Mouse (Mus musculus) bone marrow macrophage, adult 2 months (primary cell): ENCODE measurements at regions not wholly inside any gene's neighbourhood (a gene's known extent, or its start where the extent isn't known, plus 50 kb on each side); places are given as distances from the start of the nearest gene placed in this dataset.

Experiments
- H3K27ac ChIP-seq: 2 replicates; pipeline ENCODE4 v1.5.1; 2012; ENCODE audit warnings: low read depth, low read length; ENCODE audit not compliant: insufficient read depth
- H3K4me1 ChIP-seq: 2 replicates; pipeline ENCODE4 v1.6.1; 2012; ENCODE audit warnings: low read length; ENCODE audit not compliant: control insufficient read depth, insufficient read depth
- H3K4me3 ChIP-seq: 2 replicates; pipeline ENCODE4 v1.5.1; 2012; ENCODE audit warnings: mild to moderate bottlenecking, low read length, moderate library complexity; ENCODE audit not compliant: insufficient read depth
- CTCF ChIP-seq: IDR thresholded peaks from 2 replicates; pipeline ENCODE4 v1.5.1; 2012; ENCODE audit warnings: low read depth, mild to moderate bottlenecking, low read length, moderate library complexity
- POLR2A ChIP-seq: IDR thresholded peaks from 2 replicates; pipeline ENCODE4 v1.6.1; 2012; ENCODE audit warnings: mild to moderate bottlenecking, low read depth, low read length, borderline replicate concordance

- Histone ChIP-seq H3K4me1 (no peaks in the 10 kb centered on the region), H3K4me3 (no peak overlapping the region), H3K27ac (no peak overlapping the region)
- TF ChIP-seq CTCF = no peak
- no peak for TF ChIP-seq POLR2A
These were observed 366.5 kb downstream of the Adam3 start for GRCm38 (mm10) chr8:24359022-24359600.

- TF ChIP-seq POLR2A (no peak), CTCF (no peak)
- no peaks in the 10 kb centered on the region for H3K4me1 ChIP-seq
- no peak overlapping the region for H3K27ac ChIP-seq
- no peak overlapping the region for H3K4me3 ChIP-seq
These were observed 370.5 kb downstream of the Adam3 start for GRCm38 (mm10) chr8:24355146-24355545.

DNA sequence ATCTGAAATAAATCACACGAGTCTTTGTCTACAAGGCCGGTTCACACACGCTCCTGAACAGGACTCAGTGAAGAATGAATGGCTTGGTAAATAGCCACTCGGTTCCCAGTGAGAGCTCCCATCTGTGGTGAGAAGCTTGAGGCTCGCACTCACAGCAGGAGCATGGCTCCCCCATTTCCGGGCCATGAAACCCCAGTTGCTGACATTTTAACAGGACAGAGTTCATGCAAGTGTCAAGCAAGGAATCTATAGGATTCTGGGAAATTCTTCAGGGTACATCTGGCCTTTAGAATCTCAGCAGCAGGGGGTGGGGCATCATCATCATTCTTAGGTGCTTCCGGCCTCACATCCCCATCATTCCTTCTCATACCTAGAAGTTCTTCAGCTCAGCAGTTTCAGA, 371.8 kb downstream of the Adam3 start:
- Histone ChIP-seq H3K27ac (no peak overlapping the region), H3K4me3 (no peak overlapping the region), H3K4me1 (no peaks in the 10 kb centered on the region)
- TF ChIP-seq CTCF (no peak), POLR2A (no peak)

- Histone ChIP-seq H3K4me1 (no peaks in the 10 kb centered on the region), H3K4me3 (no peak overlapping the region), H3K27ac (no peak overlapping the region)
- no peak for TF ChIP-seq POLR2A
- TF ChIP-seq CTCF = no peak
These were observed 373.3 kb downstream of the Adam3 start for GRCm38 (mm10) chr8:24352322-24352721.

GRCm38 (mm10) chr8:24351760-24352159, 373.9 kb downstream of the Adam3 start:
- H3K4me3 ChIP-seq = no peak overlapping the region
- TF ChIP-seq CTCF = no peak
- TF ChIP-seq POLR2A = no peak

DNA sequence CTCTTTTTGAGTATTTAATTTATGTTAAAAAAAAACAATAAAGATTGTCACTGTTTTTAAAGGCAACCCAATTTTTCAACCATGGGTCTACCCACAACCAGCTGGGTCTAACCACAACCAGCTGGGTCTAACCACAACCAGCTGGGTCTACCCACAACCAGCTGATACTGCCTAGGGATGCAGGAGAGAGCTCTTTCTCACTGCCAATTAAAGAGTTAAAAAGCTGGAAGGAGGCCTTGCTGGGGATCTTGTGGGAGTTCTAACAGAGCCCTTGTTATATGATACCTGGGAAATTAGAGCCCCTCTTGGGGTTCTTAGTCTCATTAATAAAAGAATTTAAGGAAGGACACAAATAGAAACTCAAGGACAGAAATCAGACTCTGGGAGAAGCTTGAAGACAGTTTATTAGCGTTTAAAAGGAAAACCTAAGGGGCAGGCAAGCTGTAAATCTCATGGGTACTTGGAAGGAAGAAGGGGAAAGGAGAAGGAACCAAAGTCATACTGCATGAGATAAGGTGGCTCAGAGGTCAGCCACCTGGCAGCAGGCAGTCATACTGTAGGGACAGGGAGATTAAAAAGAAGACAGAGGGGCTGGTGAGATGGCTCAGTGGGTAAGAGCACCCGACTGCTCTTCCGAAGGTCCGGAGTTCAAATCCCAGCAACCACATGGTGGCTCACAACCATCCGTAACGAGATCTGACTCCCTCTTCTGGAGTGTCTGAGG, 379.1 kb downstream of the Adam3 start:
- Histone ChIP-seq H3K4me3 (no peak overlapping the region), H3K4me1 (no peaks in the 10 kb centered on the region)
- no peak for TF ChIP-seq POLR2A
- TF ChIP-seq CTCF = no peak

More at GRCm38 (mm10) chr8:24351760-24352159, 373.9 kb downstream of the Adam3 start:
- no peaks in the 10 kb centered on the region for H3K4me1 ChIP-seq
- H3K27ac ChIP-seq = no peak overlapping the region

DNA sequence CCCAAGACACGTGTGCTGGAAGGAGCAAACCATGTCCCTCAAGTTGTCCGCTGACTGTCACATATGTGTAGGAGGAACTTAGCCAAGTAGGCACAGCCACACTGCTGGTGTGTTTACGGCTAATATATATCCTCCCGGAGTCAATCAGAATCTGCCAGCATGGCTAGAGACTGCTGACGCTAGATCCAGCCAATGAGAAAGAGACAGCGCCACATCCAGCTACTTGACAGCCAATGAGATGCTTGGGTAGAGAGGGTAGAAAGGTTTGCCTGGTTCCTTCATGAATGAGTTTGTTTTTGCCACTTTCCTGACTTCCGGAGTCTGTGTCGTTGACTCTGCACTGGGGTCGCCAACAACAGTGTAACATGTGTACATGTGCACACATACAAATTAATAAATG, 387.0 kb downstream of the Adam3 start:
- H3K27ac ChIP-seq = no peak overlapping the region
- TF ChIP-seq CTCF (no peak), POLR2A (no peak)
- H3K4me3 ChIP-seq = no peak overlapping the region
- H3K4me1 ChIP-seq = no peaks in the 10 kb centered on the region

More for the DNA sequence above, 379.1 kb downstream of the Adam3 start:
- no peak overlapping the region for H3K27ac ChIP-seq

DNA sequence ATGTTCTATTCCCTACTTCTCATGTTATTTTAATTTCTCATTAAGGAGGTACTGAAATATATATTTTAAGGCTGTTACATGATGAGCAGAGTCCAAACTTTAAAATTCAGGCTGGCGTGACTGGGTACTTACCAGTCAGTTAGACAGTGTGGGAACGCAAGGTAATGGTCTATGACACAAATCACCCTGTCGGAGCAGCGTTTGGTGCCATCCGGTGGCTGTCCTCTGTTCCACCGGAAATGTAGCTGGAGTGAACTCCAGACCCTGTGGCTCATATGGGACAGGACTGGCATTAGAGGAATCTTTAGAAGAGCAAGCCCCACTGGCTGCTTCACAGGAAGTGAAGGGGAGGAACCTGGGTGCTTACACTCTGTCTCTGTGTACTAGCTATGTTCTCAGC, 388.0 kb downstream of the Adam3 start:
- no peak overlapping the region for H3K4me3 ChIP-seq
- TF ChIP-seq CTCF (no peak), POLR2A (no peak)
- no peak overlapping the region for H3K27ac ChIP-seq
- H3K4me1 ChIP-seq = no peaks in the 10 kb centered on the region

DNA sequence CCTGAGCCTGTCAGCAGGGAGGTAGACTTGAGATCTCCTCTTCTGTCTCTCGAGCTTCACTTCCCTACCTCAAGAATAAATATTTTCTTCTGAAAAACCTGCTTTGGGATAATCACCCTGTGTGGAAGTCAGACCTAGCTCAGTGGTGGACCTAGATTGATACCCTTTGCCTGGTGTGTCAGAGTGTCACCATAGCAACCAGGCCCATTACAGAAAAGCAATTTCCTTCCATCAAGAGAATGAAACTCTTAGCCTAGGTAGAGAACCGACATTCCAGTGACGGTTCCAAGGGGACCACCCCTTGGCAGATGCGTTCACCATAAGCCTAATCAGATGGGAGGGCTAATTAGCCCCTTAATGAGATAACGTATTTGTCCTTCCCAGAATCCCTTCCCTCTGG, 389.9 kb downstream of the Adam3 start:
- Histone ChIP-seq H3K27ac (no peak overlapping the region), H3K4me3 (no peak overlapping the region), H3K4me1 (no peaks in the 10 kb centered on the region)
- TF ChIP-seq POLR2A = no peak
- TF ChIP-seq CTCF = no peak

GRCm38 (mm10) chr8:24333705-24334104, 391.9 kb downstream of the Adam3 start:
- H3K4me3 ChIP-seq = no peak overlapping the region
- H3K4me1 ChIP-seq = no peaks in the 10 kb centered on the region
- no peak overlapping the region for H3K27ac ChIP-seq
- no peak for TF ChIP-seq POLR2A
- TF ChIP-seq CTCF = no peak
